Mouse (Mus musculus): ENCODE measurements around the gene Chd2.

Gene Chd2

GRCm38 (mm10) chr7:73412419-73412818 lies 129.2 kb downstream of the Chd2 start:
- DNase-seq (ENCODE audit: inconsistent age in 2 of 2, low spot score in 1 of 2), result no peak

GRCm38 (mm10) chr7:73411986-73412385 lies 129.6 kb downstream of the Chd2 start:
- no peak for DNase-seq (ENCODE audit: inconsistent age in 2 of 2, low spot score in 1 of 2)

GRCm38 (mm10) chr7:73411523-73411922 lies 130.1 kb downstream of the Chd2 start:
- DNase-seq (ENCODE audit: inconsistent age in 2 of 2, low spot score in 1 of 2), result no peak

- DNase-seq (ENCODE audit: inconsistent age in 2 of 2, low spot score in 1 of 2), result no peak
Measured at GRCm38 (mm10) chr7:73405550-73405949, 136.1 kb downstream of the Chd2 start.

GRCm38 (mm10) chr7:73403538-73403937 lies 138.1 kb downstream of the Chd2 start:
- DNase-seq (ENCODE audit: inconsistent age in 2 of 2, low spot score in 1 of 2), result peak in 1 of 2 experiments; percentile 71

GRCm38 (mm10) chr7:73402671-73403070 lies 139.0 kb downstream of the Chd2 start:
- peak in 1 of 2 experiments; percentile 67 for DNase-seq (ENCODE audit: inconsistent age in 2 of 2, low spot score in 1 of 2)

GRCm38 (mm10) chr7:73402106-73402505 lies 139.5 kb downstream of the Chd2 start:
- DNase-seq (ENCODE audit: inconsistent age in 2 of 2, low spot score in 1 of 2), result no peak

- DNase-seq (ENCODE audit: inconsistent age in 2 of 2, low spot score in 1 of 2), result no peak
Measured at GRCm38 (mm10) chr7:73400051-73400916, 141.3 kb downstream of the Chd2 start.

GRCm38 (mm10) chr7:73399501-73400044 lies 142.1 kb downstream of the Chd2 start:
- peak; percentile 78 to 94 for DNase-seq (ENCODE audit: inconsistent age in 2 of 2, low spot score in 1 of 2)

- no peak for DNase-seq (ENCODE audit: inconsistent age in 2 of 2, low spot score in 1 of 2)
Measured at GRCm38 (mm10) chr7:73398806-73399442, 142.7 kb downstream of the Chd2 start.

GRCm38 (mm10) chr7:73398319-73398718 lies 143.3 kb downstream of the Chd2 start:
- DNase-seq (ENCODE audit: inconsistent age in 2 of 2, low spot score in 1 of 2), result peak; percentile 81 to 95

GRCm38 (mm10) chr7:73394013-73394409 lies 147.6 kb downstream of the Chd2 start:
- DNase-seq (ENCODE audit: inconsistent age in 2 of 2, low spot score in 1 of 2), result peak in 1 of 2 experiments; percentile 42

GRCm38 (mm10) chr7:73393307-73394012 lies 148.2 kb downstream of the Chd2 start:
- DNase-seq (ENCODE audit: inconsistent age in 2 of 2, low spot score in 1 of 2), result peak in 1 of 2 experiments; percentile 45

GRCm38 (mm10) chr7:73392359-73392758 lies 149.3 kb downstream of the Chd2 start:
- DNase-seq (ENCODE audit: inconsistent age in 2 of 2, low spot score in 1 of 2), result no peak

- DNase-seq (ENCODE audit: inconsistent age in 2 of 2, low spot score in 1 of 2), result peak; percentile 46 to 83
Measured at GRCm38 (mm10) chr7:73391518-73392321, 149.9 kb downstream of the Chd2 start.

GRCm38 (mm10) chr7:73391002-73391517 lies 150.6 kb downstream of the Chd2 start:
- peak; percentile 93 to 96 for DNase-seq (ENCODE audit: inconsistent age in 2 of 2, low spot score in 1 of 2)

GRCm38 (mm10) chr7:73390426-73391001 lies 151.1 kb downstream of the Chd2 start:
- DNase-seq (ENCODE audit: inconsistent age in 2 of 2, low spot score in 1 of 2), result no peak

- no peak for DNase-seq (ENCODE audit: inconsistent age in 2 of 2, low spot score in 1 of 2)
Measured at GRCm38 (mm10) chr7:73389871-73390294, 151.7 kb downstream of the Chd2 start.

- no peak for DNase-seq (ENCODE audit: inconsistent age in 2 of 2, low spot score in 1 of 2)
Measured at GRCm38 (mm10) chr7:73389419-73389818, 152.2 kb downstream of the Chd2 start.

- no peak for DNase-seq (ENCODE audit: inconsistent age in 2 of 2, low spot score in 1 of 2)
Measured at GRCm38 (mm10) chr7:73388866-73389265, 152.8 kb downstream of the Chd2 start.

Measured in adrenal gland, adult (tissue).